Mouse (Mus musculus): Measurements from ENCODE around the gene Gins1. TPM values are rescaled to one million over a fixed set of nuclear protein-coding genes. Genes with fewer than 3 reads are reported as not detected.

Gins1 gene
- polyA plus RNA-seq, 2 experiments, result 30.8 to 43.0 TPM

DNA sequence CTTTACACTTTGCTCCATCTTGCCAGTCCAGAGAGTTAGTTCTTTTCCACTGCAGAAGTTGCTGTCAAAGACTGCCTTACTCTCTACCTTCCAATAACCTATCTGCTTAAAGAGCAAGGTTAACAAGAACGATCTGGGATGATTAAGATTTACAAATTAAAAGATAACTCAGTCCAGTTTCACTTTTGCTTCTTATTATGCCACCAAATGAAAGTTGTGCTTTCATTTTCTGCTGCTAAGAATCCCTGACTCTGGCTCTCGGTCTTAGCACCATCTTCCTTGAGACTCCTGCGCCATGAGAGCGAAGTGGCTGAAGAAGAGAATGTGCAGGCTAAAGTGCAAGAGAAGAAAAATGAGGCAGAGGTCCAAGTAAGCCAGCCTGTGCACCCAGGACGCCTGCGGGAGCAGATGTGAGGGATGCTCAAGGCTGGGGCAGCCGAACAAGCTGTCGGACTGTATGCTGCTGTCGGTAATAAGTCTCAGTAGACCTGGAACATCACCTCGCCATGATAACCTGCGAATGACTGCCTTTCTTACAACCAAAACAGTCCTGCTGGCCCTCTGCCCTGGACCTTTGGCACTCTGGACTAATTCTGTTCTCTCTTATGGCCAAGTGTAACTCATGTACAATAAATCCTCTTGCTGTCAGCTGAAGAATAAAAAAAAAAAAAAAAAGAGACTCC lies 22.0 kb downstream of the Gins1 start:
- H3K4me3 ChIP-seq (replicated peaks; ENCODE audit: low read length), result no peak overlapping the region
- no peaks in the 10 kb centered on the region for H3K27me3 ChIP-seq (ENCODE audit: control insufficient read depth, insufficient read depth, low read length)
- H3K9ac ChIP-seq (ENCODE audit: low read depth, low read length, severe bottlenecking), result no peak overlapping the region
- H3K9me3 ChIP-seq (ENCODE audit: control insufficient read depth, low read length), result no peaks in the 10 kb centered on the region
- WGBS, result 92% methylated on average over 11 of the region's 11 CpGs
- no peaks in the 10 kb centered on the region for H3K4me1 ChIP-seq (ENCODE audit: control insufficient read depth, insufficient read depth, low read length)
- H3K36me3 ChIP-seq (ENCODE audit: control insufficient read depth, insufficient read depth, low read length), result 0 out of 2 replicates have a peak, but pooled peaks cover 13% of the 10 kb centered on the region
- TF ChIP-seq POLR2A (IDR thresholded peaks at IDR 0.05; ENCODE audit: borderline replicate concordance, extremely low read depth, insufficient read depth, insufficient read length), result no peak
- DNase-seq (ENCODE audit: low spot score) (no peak), ATAC-seq (ENCODE audit: low FRiP score, low read depth) (no peak)
- H3K27ac ChIP-seq (replicated peaks; ENCODE audit: low read depth, low read length), result no peak overlapping the region
- H3K4me2 ChIP-seq (replicated peaks; ENCODE audit: low read depth, low read length, severe bottlenecking), result no peak overlapping the region

GRCm38 (mm10) chr2:150929156-150929555 lies 24.0 kb downstream of the Gins1 start:
- no peak for DNase-seq (ENCODE audit: low spot score)
- Histone ChIP-seq H3K4me1 (ENCODE audit: control insufficient read depth, insufficient read depth, low read length) (no peaks in the 10 kb centered on the region), H3K27me3 (ENCODE audit: control insufficient read depth, insufficient read depth, low read length) (no peaks in the 10 kb centered on the region), H3K27ac (replicated peaks; ENCODE audit: low read depth, low read length) (no peak overlapping the region), H3K4me3 (replicated peaks; ENCODE audit: low read length) (no peak overlapping the region), H3K9me3 (ENCODE audit: control insufficient read depth, low read length) (no peaks in the 10 kb centered on the region), H3K4me2 (replicated peaks; ENCODE audit: low read depth, low read length, severe bottlenecking) (no peak overlapping the region), H3K9ac (ENCODE audit: low read depth, low read length, severe bottlenecking) (no peak overlapping the region), H3K36me3 (ENCODE audit: control insufficient read depth, insufficient read depth, low read length) (0 out of 2 replicates have a peak, but pooled peaks cover 15% of the 10 kb centered on the region)
- WGBS, result 75% methylated on average over 6 of the region's 6 CpGs
- no peak for TF ChIP-seq POLR2A (IDR thresholded peaks at IDR 0.05; ENCODE audit: borderline replicate concordance, extremely low read depth, insufficient read depth, insufficient read length)
- ATAC-seq (ENCODE audit: low FRiP score, low read depth), result no peak

GRCm38 (mm10) chr2:150930806-150931205 lies 25.6 kb downstream of the Gins1 start:
- Histone ChIP-seq H3K9ac (ENCODE audit: low read depth, low read length, severe bottlenecking) (no peak overlapping the region), H3K4me2 (replicated peaks; ENCODE audit: low read depth, low read length, severe bottlenecking) (no peak overlapping the region), H3K36me3 (ENCODE audit: control insufficient read depth, insufficient read depth, low read length) (peaks cover 16% of the 10 kb centered on the region), H3K27ac (replicated peaks; ENCODE audit: low read depth, low read length) (no peak overlapping the region), H3K4me1 (ENCODE audit: control insufficient read depth, insufficient read depth, low read length) (no peaks in the 10 kb centered on the region), H3K9me3 (ENCODE audit: control insufficient read depth, low read length) (no peaks in the 10 kb centered on the region), H3K4me3 (replicated peaks; ENCODE audit: low read length) (no peak overlapping the region), H3K27me3 (ENCODE audit: control insufficient read depth, insufficient read depth, low read length) (no peaks in the 10 kb centered on the region)
- 74% methylated on average over 3 of the region's 3 CpGs for WGBS
- no peak for ATAC-seq (ENCODE audit: low FRiP score, low read depth)
- TF ChIP-seq POLR2A (IDR thresholded peaks at IDR 0.05; ENCODE audit: borderline replicate concordance, extremely low read depth, insufficient read depth, insufficient read length), result no peak
- no peak for DNase-seq (ENCODE audit: low spot score)

DNA sequence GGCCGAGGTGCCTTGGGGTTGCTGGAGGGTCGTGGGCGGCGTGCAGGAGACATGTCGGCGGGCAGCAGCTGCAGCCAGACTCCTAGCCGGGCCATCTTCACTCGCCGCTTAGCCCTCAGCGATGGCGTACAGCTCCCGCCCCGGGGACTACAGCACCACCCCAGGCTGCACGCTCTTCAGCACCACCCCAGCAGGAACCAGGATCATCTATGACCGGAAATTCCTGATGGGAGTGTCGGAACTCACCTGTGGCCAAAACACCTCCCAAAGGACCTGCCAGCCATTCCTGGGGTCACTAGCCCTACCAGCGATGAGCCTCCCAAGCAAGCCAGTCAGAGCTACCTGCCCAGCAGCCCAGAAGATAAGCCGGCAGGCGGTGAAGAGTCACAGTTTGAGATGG lies 28.3 kb downstream of the Gins1 start:
- peaks cover 29% of the 10 kb centered on the region for H3K36me3 ChIP-seq (ENCODE audit: control insufficient read depth, insufficient read depth, low read length)

GRCm38 (mm10) chr2:150934659-150935058 lies 29.5 kb downstream of the Gins1 start:
- ATAC-seq (ENCODE audit: low FRiP score, low read depth) (no peak), DNase-seq (ENCODE audit: low spot score) (no peak)
- Histone ChIP-seq H3K9me3 (ENCODE audit: control insufficient read depth, low read length) (no peaks in the 10 kb centered on the region), H3K36me3 (ENCODE audit: control insufficient read depth, insufficient read depth, low read length) (peaks cover 29% of the 10 kb centered on the region), H3K27me3 (ENCODE audit: control insufficient read depth, insufficient read depth, low read length) (no peaks in the 10 kb centered on the region), H3K27ac (replicated peaks; ENCODE audit: low read depth, low read length) (no peak overlapping the region), H3K4me3 (replicated peaks; ENCODE audit: low read length) (no peak overlapping the region), H3K4me1 (ENCODE audit: control insufficient read depth, insufficient read depth, low read length) (no peaks in the 10 kb centered on the region), H3K4me2 (replicated peaks; ENCODE audit: low read depth, low read length, severe bottlenecking) (no peak overlapping the region), H3K9ac (ENCODE audit: low read depth, low read length, severe bottlenecking) (no peak overlapping the region)
- TF ChIP-seq POLR2A (IDR thresholded peaks at IDR 0.05; ENCODE audit: borderline replicate concordance, extremely low read depth, insufficient read depth, insufficient read length), result no peak
- WGBS, result 92% methylated on average over 4 of the region's 4 CpGs

More for the DNA sequence above, 28.3 kb downstream of the Gins1 start:
- Histone ChIP-seq H3K9ac (ENCODE audit: low read depth, low read length, severe bottlenecking) (no peak overlapping the region), H3K27ac (replicated peaks; ENCODE audit: low read depth, low read length) (no peak overlapping the region), H3K4me3 (replicated peaks; ENCODE audit: low read length) (no peak overlapping the region), H3K4me2 (replicated peaks; ENCODE audit: low read depth, low read length, severe bottlenecking) (no peak overlapping the region), H3K27me3 (ENCODE audit: control insufficient read depth, insufficient read depth, low read length) (no peaks in the 10 kb centered on the region), H3K4me1 (ENCODE audit: control insufficient read depth, insufficient read depth, low read length) (no peaks in the 10 kb centered on the region), H3K9me3 (ENCODE audit: control insufficient read depth, low read length) (no peaks in the 10 kb centered on the region)
- WGBS, result 84% methylated on average over 19 of the region's 19 CpGs
- no peak for TF ChIP-seq POLR2A (IDR thresholded peaks at IDR 0.05; ENCODE audit: borderline replicate concordance, extremely low read depth, insufficient read depth, insufficient read length)
- DNase-seq (ENCODE audit: low spot score) (no peak), ATAC-seq (ENCODE audit: low FRiP score, low read depth) (no peak)

All from limb, embryonic 14.5 days (tissue).